ENCODE assay signal across 9 mouse cellular contexts in genomic region chr4:77519166-77519565, GRCm38 (mm10).
DNase-seq lines count a peak whose midpoint lies in the region; ATAC-seq and TF ChIP-seq lines count a peak whose summit lies in the region.
"Had no signal": no experiment of that assay in that cellular context is flagged by ENCODE, and none has a peak within 500 bp of the region (broad histone marks: within the 10 kb centered on the region; RNA-seq: fewer than 3 reads in every experiment).

No protein-coding gene starts in this region.

- 47% methylated on average over 5 of the region's 5 CpGs for WGBS in liver, embryonic 11.5 days
- WGBS in forebrain, embryonic 13.5 days = 47% methylated on average over 5 of the region's 5 CpGs
- whole genome bisulfite sequencing in neural tube, embryonic 15.5 days = 28% methylated on average over 5 of the region's 5 CpGs
- whole genome bisulfite sequencing in heart, embryonic 11.5 days (ENCODE audit: insufficient replicate concordance) = 46% methylated on average over 5 of the region's 5 CpGs

- no peaks in the 10 kb centered on the region for H3K9me3 ChIP-seq in liver, embryonic 11.5 days (ENCODE audit: control insufficient read depth, low read length)
- H3K9me3 ChIP-seq in forebrain, embryonic 13.5 days (replicated peaks) = no peaks in the 10 kb centered on the region
- no peaks in the 10 kb centered on the region for H3K9me3 ChIP-seq in neural tube, embryonic 15.5 days (replicated peaks)
- H3K9me3 ChIP-seq in heart, embryonic 11.5 days (replicated peaks; ENCODE audit: control insufficient read depth, low read length) = no peaks in the 10 kb centered on the region
- H3K9me3 ChIP-seq: embryonic facial prominence, embryonic 13.5 days had no signal

- H3K36me3 ChIP-seq in liver, embryonic 11.5 days (ENCODE audit: control insufficient read depth, insufficient read depth, low read length) = no peaks in the 10 kb centered on the region
- H3K36me3 ChIP-seq in forebrain, embryonic 13.5 days (ENCODE audit: poor library complexity, severe bottlenecking) = no peaks in the 10 kb centered on the region
- H3K36me3 ChIP-seq in neural tube, embryonic 15.5 days = no peaks in the 10 kb centered on the region
- no peaks in the 10 kb centered on the region for H3K36me3 ChIP-seq in heart, embryonic 11.5 days (ENCODE audit: control insufficient read depth, insufficient read depth, low read length)
- H3K36me3 ChIP-seq: embryonic facial prominence, embryonic 13.5 days had no signal

- no peak overlapping the region for H3K4me3 ChIP-seq in liver, embryonic 11.5 days (ENCODE audit: low read depth, low read length)
- no peak overlapping the region for H3K4me3 ChIP-seq in forebrain, embryonic 13.5 days
- H3K4me3 ChIP-seq in neural tube, embryonic 15.5 days (replicated peaks) = no peak overlapping the region
- no peak overlapping the region for H3K4me3 ChIP-seq in heart, embryonic 11.5 days (ENCODE audit: low read depth, low read length)
- H3K4me3 ChIP-seq: embryonic facial prominence, embryonic 13.5 days had no signal

- TF ChIP-seq CTCF in brain, embryonic 14.5 days (IDR thresholded peaks at IDR 0.05; ENCODE audit: borderline replicate concordance, extremely low read depth, insufficient read depth, insufficient read length) = peak; percentile 69; the same call in 1 of the 2 replicates

- no peak overlapping the region for H3K9ac ChIP-seq in liver, embryonic 11.5 days (ENCODE audit: low read depth, low read length)
- no peak overlapping the region for H3K9ac ChIP-seq in forebrain, embryonic 13.5 days
- no peak overlapping the region for H3K9ac ChIP-seq in neural tube, embryonic 15.5 days (replicated peaks)
- no peak overlapping the region for H3K9ac ChIP-seq in heart, embryonic 11.5 days (ENCODE audit: low read depth, low read length)
- H3K9ac ChIP-seq: embryonic facial prominence, embryonic 13.5 days had no signal

- DNase-seq in liver, embryonic 11.5 days (ENCODE audit: low spot score) = no peak
- no peak for DNase-seq in liver
- peak; percentile 84 for DNase-seq in brain, embryonic 14.5 days (ENCODE audit: low read depth)
- peak; percentile 34 for DNase-seq in kidney, postnatal 14 days
- no peak for DNase-seq in testis, postnatal 10 days (ENCODE audit: low spot score)

- H3K27me3 ChIP-seq in liver, embryonic 11.5 days (replicated peaks; ENCODE audit: control insufficient read depth, insufficient read depth, low read length) = no peaks in the 10 kb centered on the region
- no peaks in the 10 kb centered on the region for H3K27me3 ChIP-seq in forebrain, embryonic 13.5 days
- no peaks in the 10 kb centered on the region for H3K27me3 ChIP-seq in neural tube, embryonic 15.5 days (replicated peaks)
- H3K27me3 ChIP-seq in heart, embryonic 11.5 days (ENCODE audit: control insufficient read depth, insufficient read depth, low read length) = no peaks in the 10 kb centered on the region
- H3K27me3 ChIP-seq: embryonic facial prominence, embryonic 13.5 days had no signal

- no peak overlapping the region for H3K4me2 ChIP-seq in liver, embryonic 11.5 days
- no peak overlapping the region for H3K4me2 ChIP-seq in forebrain, embryonic 13.5 days
- no peak overlapping the region for H3K4me2 ChIP-seq in neural tube, embryonic 15.5 days
- no peak overlapping the region for H3K4me2 ChIP-seq in heart, embryonic 11.5 days
- H3K4me2 ChIP-seq: embryonic facial prominence, embryonic 13.5 days had no signal

- TF ChIP-seq POLR2A in brain, embryonic 14.5 days (IDR thresholded peaks at IDR 0.05; ENCODE audit: borderline replicate concordance, extremely low read depth, insufficient read depth, insufficient read length, poor library complexity, severe bottlenecking) = no peak

- H3K4me1 ChIP-seq in liver, embryonic 11.5 days (replicated peaks; ENCODE audit: control insufficient read depth, insufficient read depth, low read length) = no peaks in the 10 kb centered on the region
- no peaks in the 10 kb centered on the region for H3K4me1 ChIP-seq in forebrain, embryonic 13.5 days
- no peaks in the 10 kb centered on the region for H3K4me1 ChIP-seq in neural tube, embryonic 15.5 days
- no peaks in the 10 kb centered on the region for H3K4me1 ChIP-seq in heart, embryonic 11.5 days (ENCODE audit: control insufficient read depth, insufficient read depth, low read length)

- ATAC-seq in liver, embryonic 11.5 days (replicated peaks; ENCODE audit: low FRiP score) = 0 out of 2 replicates have a peak, but pooled peaks have one; percentile 34
- peak; percentile 93 for ATAC-seq in forebrain, embryonic 13.5 days
- peak; percentile 69; the same call in 1 of the 2 replicates for ATAC-seq in neural tube, embryonic 15.5 days (ENCODE audit: low FRiP score)
- ATAC-seq in heart, embryonic 11.5 days (replicated peaks; ENCODE audit: insufficient number of reproducible peaks, low FRiP score, low TSS enrichment) = no peak

- H3K27ac ChIP-seq in liver, embryonic 11.5 days (ENCODE audit: low read depth, low read length) = no peak overlapping the region
- no peak overlapping the region for H3K27ac ChIP-seq in forebrain, embryonic 13.5 days
- no peak overlapping the region for H3K27ac ChIP-seq in neural tube, embryonic 15.5 days (replicated peaks)
- no peak overlapping the region for H3K27ac ChIP-seq in heart, embryonic 11.5 days (ENCODE audit: low read depth, low read length)
- H3K27ac ChIP-seq: embryonic facial prominence, embryonic 13.5 days had no signal

Comparison
In these comparisons a context has a peak if more than half of its experiments do, and no peak if none do; other contexts are left out.
1. DNase-seq: peak in brain, embryonic 14.5 days (single experiment) and kidney, postnatal 14 days (single experiment); none in liver, embryonic 11.5 days (single experiment), liver (single experiment) and testis, postnatal 10 days (single experiment).